Mouse (Mus musculus): ENCODE data around the gene Mrtfa.

DNA sequence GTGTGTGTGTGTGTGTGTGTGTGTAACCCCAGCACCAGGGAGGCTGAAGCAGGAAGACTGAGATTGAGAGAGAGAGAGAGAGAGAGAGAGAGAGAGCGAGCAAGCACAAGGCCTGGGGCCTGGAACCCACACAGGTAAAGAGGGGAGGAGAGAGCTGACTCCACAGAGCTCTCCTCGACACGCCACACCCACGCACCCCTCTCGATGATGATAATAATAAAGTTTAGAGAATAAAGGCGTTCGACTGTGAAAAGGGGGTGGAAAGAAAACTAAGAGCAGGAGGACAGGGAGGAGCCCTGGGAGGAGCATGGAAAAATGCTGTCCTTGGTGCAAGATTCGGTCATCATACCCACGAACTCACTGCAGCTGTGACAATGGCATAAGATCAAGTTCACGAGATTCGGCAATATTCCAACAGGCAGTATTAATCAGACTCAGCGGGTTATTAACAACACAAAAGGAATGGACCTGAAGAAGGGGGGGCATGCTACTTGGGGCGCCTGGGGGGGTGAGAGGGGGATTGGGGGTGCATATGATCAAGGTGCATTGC is 49.3 kb upstream of the Mrtfa start:
- TF ChIP-seq CTCF (IDR thresholded peaks at IDR 0.05; ENCODE audit: control insufficient read depth, insufficient read depth, low read length), result no peak
- no peak for TF ChIP-seq POLR2A (IDR thresholded peaks at IDR 0.05; ENCODE audit: borderline replicate concordance, control insufficient read depth, low read depth, low read length)
